Comparison of ENCODE assay signal across 10 mouse cellular contexts in the genomic region with DNA sequence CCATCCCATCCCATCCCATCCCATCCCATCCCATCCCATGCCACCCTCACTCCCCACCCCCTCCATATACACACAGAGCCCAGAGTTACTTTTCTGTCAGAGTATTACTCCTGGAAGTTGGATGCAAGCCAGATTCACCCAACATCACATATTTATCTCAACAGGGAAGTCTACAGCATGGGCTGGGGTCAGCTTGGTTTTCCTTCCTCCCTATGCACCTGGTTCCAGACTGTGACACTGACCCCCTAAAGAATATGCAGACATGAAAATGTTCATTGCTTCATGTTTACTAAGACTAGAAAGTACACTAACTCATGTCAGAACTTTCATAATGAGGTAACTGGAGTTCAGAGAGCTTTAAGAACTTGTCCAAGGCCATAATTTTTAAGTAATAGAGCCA.
"Had no signal": no experiment of that assay in that cellular context is flagged by ENCODE, and none has a peak within 500 bp of the region (broad histone marks: within the 10 kb centered on the region; RNA-seq: fewer than 3 reads in every experiment).

No protein-coding gene starts in this region.

- DNase-seq: liver; liver, embryonic 13.5 days; spleen, adult 18-20 months; thymus, adult 18-20 months; thymus, postnatal 14 days had no signal

- H3K4me2 ChIP-seq: limb, embryonic 12.5 days; liver, embryonic 13.5 days; neural tube, embryonic 13.5 days had no signal

- H3K9me3 ChIP-seq: limb, embryonic 12.5 days; liver, embryonic 13.5 days; neural tube, embryonic 13.5 days had no signal

- H3K27ac ChIP-seq: kidney, postnatal 0 days; liver, embryonic 13.5 days had no signal

- H3K36me3 ChIP-seq: liver, embryonic 13.5 days; neural tube, embryonic 13.5 days had no signal

- H3K27me3 ChIP-seq: limb, embryonic 12.5 days; liver, embryonic 13.5 days had no signal

- H3K4me3 ChIP-seq: layer of hippocampus, adult 2 months; limb, embryonic 12.5 days; liver, embryonic 13.5 days; neural tube, embryonic 13.5 days had no signal

- H3K9ac ChIP-seq: limb, embryonic 12.5 days; liver, embryonic 13.5 days; liver, postnatal 0 days; neural tube, embryonic 13.5 days had no signal
